Mouse (Mus musculus) MEL (cell line): ENCODE data around the gene Zfp990. TPM values are rescaled to one million over a fixed set of nuclear protein-coding genes. Genes with fewer than 3 reads are reported as not detected.

ENCODE experiments used
- DNase-seq: peaks from one replicate; pipeline ENCODE4 v3.0.0; 2011; ENCODE audit warnings: low read depth, low spot score
- H3K27ac ChIP-seq: 2 replicates; pipeline ENCODE4 v1.5.1; 2012; ENCODE audit warnings: low read depth, mild to moderate bottlenecking, control low read depth, low read length, moderate library complexity; ENCODE audit not compliant: control insufficient read depth
- H3K27me3 ChIP-seq, 2 experiments: fragments of 150-350 bp in 1 of 2; sonication (generic) in 1 of 2; 2 replicates each; pipeline ENCODE4 v1.6.1; 2012; ENCODE audit warnings: low read length in 2 of 2, mild to moderate bottlenecking in 2 of 2, improper control_type of control experiment in 1 of 2, moderate library complexity in 1 of 2; ENCODE audit not compliant: insufficient read depth in 2 of 2, control insufficient read depth in 1 of 2
- H3K36me3 ChIP-seq, 2 experiments: 2 replicates each; pipeline ENCODE4 v1.6.1; 2012 to 2014; ENCODE audit warnings: low read length in 2 of 2, improper control_type of control experiment in 1 of 2, inconsistent platforms in 1 of 2, mild to moderate bottlenecking in 1 of 2; ENCODE audit not compliant: insufficient read depth in 2 of 2, control insufficient read depth in 1 of 2
- H3K4me1 ChIP-seq, 2 experiments: fragments of 150-350 bp in 1 of 2; sonication (generic) in 1 of 2; 2 replicates each; pipeline ENCODE4 v1.6.1; 2012; ENCODE audit warnings: low read length in 2 of 2, improper control_type of control experiment in 1 of 2, mild to moderate bottlenecking in 1 of 2; ENCODE audit not compliant: insufficient read depth in 2 of 2, control insufficient read depth in 1 of 2
- H3K4me3 ChIP-seq, 2 experiments: fragments of 150-350 bp in 1 of 2; sonication (generic) in 1 of 2; 2 replicates each; pipeline ENCODE4 v1.5.1; 2012; ENCODE audit warnings: low read depth in 2 of 2, low read length in 2 of 2, mild to moderate bottlenecking in 2 of 2, moderate library complexity in 2 of 2, control low read depth in 1 of 2, improper control_type of control experiment in 1 of 2; ENCODE audit not compliant: control insufficient read depth in 1 of 2, insufficient read depth in 1 of 2
- H3K79me2 ChIP-seq: 2 replicates; pipeline ENCODE4 v1.6.1; 2012; ENCODE audit warnings: mild to moderate bottlenecking, low read length, moderate library complexity; ENCODE audit not compliant: control insufficient read depth, poor library complexity, insufficient read depth
- H3K9ac ChIP-seq: 2 replicates; pipeline ENCODE4 v1.6.1; 2012; ENCODE audit warnings: low read depth, mild to moderate bottlenecking, control low read depth, low read length, moderate library complexity; ENCODE audit not compliant: control insufficient read depth, poor library complexity, severe bottlenecking
- H3K9me3 ChIP-seq: fragments of 150-350 bp; sonication (generic); replicated peaks from 2 replicates; pipeline ENCODE4 v1.6.1; 2012; ENCODE audit warnings: mild to moderate bottlenecking, low read length, improper control_type of control experiment, moderate library complexity; ENCODE audit not compliant: insufficient read depth
- BHLHE40 ChIP-seq: IDR thresholded peaks from 2 replicates; pipeline ENCODE4 v1.6.1; 2012; ENCODE audit warnings: low read depth, mild to moderate bottlenecking, inconsistent platforms, low read length, improper control_type of control experiment, borderline replicate concordance
- CHD1 ChIP-seq: IDR thresholded peaks from 2 replicates; pipeline ENCODE4 v1.6.1; 2012; ENCODE audit warnings: low read depth, mild to moderate bottlenecking, inconsistent platforms, low read length, improper control_type of control experiment
- CHD2 ChIP-seq: IDR thresholded peaks from 2 replicates; pipeline ENCODE4 v1.6.1; 2011; ENCODE audit warnings: low read length, improper control_type of control experiment
- CTCF ChIP-seq, 3 experiments: IDR thresholded peaks in 2 of 3; conservative IDR thresholded peaks in 1 of 3; 2 replicates each; pipeline ENCODE4 v1.5.1; 2011 to 2012; ENCODE audit warnings: low read length in 3 of 3, low read depth in 2 of 3, mild to moderate bottlenecking in 2 of 3, improper control_type of control experiment in 1 of 3, inconsistent platforms in 1 of 3, mixed read lengths in 1 of 3, moderate library complexity in 1 of 3; ENCODE audit not compliant: control insufficient read depth in 1 of 3, insufficient read depth in 1 of 3, poor library complexity in 1 of 3, severe bottlenecking in 1 of 3
- E2F4 ChIP-seq: IDR thresholded peaks from 2 replicates; pipeline ENCODE4 v1.6.1; 2011; ENCODE audit warnings: low read depth, low read length, improper control_type of control experiment, borderline replicate concordance
- ELF1 ChIP-seq: IDR thresholded peaks from 2 replicates; pipeline ENCODE4 v1.6.1; 2014; ENCODE audit warnings: low read depth, mild to moderate bottlenecking, inconsistent platforms, low read length, improper control_type of control experiment, moderate library complexity
- GATA1 ChIP-seq: IDR thresholded peaks from 2 replicates; pipeline ENCODE4 v1.6.1; 2011; ENCODE audit warnings: low read depth, low read length, improper control_type of control experiment
- MAFK ChIP-seq: IDR thresholded peaks from 2 replicates; pipeline ENCODE4 v1.6.1; 2011; ENCODE audit warnings: low read depth, mild to moderate bottlenecking, low read length, improper control_type of control experiment, borderline replicate concordance
- MAX ChIP-seq: IDR thresholded peaks from 2 replicates; pipeline ENCODE4 v1.6.1; 2011; ENCODE audit warnings: low read length, improper control_type of control experiment
- MAZ ChIP-seq: IDR thresholded peaks from 2 replicates; pipeline ENCODE4 v1.6.1; 2012; ENCODE audit warnings: low read depth, mild to moderate bottlenecking, inconsistent platforms, low read length, improper control_type of control experiment
- MXI1 ChIP-seq: IDR thresholded peaks from 2 replicates; pipeline ENCODE4 v1.6.1; 2011; ENCODE audit warnings: mild to moderate bottlenecking, low read depth, low read length, improper control_type of control experiment
- MYB ChIP-seq: IDR thresholded peaks from 2 replicates; pipeline ENCODE4 v1.6.1; 2011; ENCODE audit warnings: mild to moderate bottlenecking, low read depth, low read length, improper control_type of control experiment
- MYC ChIP-seq: IDR thresholded peaks from 2 replicates; pipeline ENCODE4 v1.6.1; 2011; ENCODE audit warnings: low read depth, mild to moderate bottlenecking, low read length, improper control_type of control experiment, moderate library complexity
- POLR2A ChIP-seq, 2 experiments: IDR thresholded peaks; 2 replicates each; pipeline ENCODE4 v1.6.1; 2011 to 2012; ENCODE audit warnings: low read length in 2 of 2, mild to moderate bottlenecking in 2 of 2, control low read depth in 1 of 2, improper control_type of control experiment in 1 of 2, low read depth in 1 of 2, moderate library complexity in 1 of 2; ENCODE audit not compliant: control insufficient read depth in 1 of 2, insufficient read depth in 1 of 2, poor library complexity in 1 of 2
- POLR2AphosphoS2 ChIP-seq: IDR thresholded peaks from 2 replicates; pipeline ENCODE4 v1.6.1; 2011; ENCODE audit warnings: low read length, improper control_type of control experiment
- TAL1 ChIP-seq: IDR thresholded peaks from 2 replicates; pipeline ENCODE4 v1.6.1; 2012; ENCODE audit warnings: mild to moderate bottlenecking, inconsistent platforms, low read length, moderate library complexity, mixed read lengths
- TCF12 ChIP-seq: IDR thresholded peaks from 2 replicates; pipeline ENCODE4 v1.6.1; 2014; ENCODE audit warnings: low read depth, mild to moderate bottlenecking, inconsistent platforms, low read length, improper control_type of control experiment, moderate library complexity
- UBTF ChIP-seq: IDR thresholded peaks from 2 replicates; pipeline ENCODE4 v1.6.1; 2012; ENCODE audit warnings: low read depth, mild to moderate bottlenecking, inconsistent platforms, low read length, improper control_type of control experiment, moderate library complexity, borderline replicate concordance; ENCODE audit not compliant: insufficient read depth
- USF2 ChIP-seq, 2 experiments: IDR thresholded peaks; 2 replicates each; pipeline ENCODE4 v1.6.1; 2011 to 2012; ENCODE audit warnings: improper control_type of control experiment in 2 of 2, low read length in 2 of 2, borderline replicate concordance in 1 of 2, inconsistent platforms in 1 of 2, low read depth in 1 of 2, mild to moderate bottlenecking in 1 of 2; ENCODE audit not compliant: insufficient read depth in 1 of 2
- ZKSCAN1 ChIP-seq: IDR thresholded peaks from 2 replicates; pipeline ENCODE4 v1.6.1; 2012; ENCODE audit warnings: low read depth, mild to moderate bottlenecking, inconsistent platforms, low read length, improper control_type of control experiment, moderate library complexity
- ZMIZ1 ChIP-seq: IDR thresholded peaks from 2 replicates; pipeline ENCODE4 v1.6.1; 2012; ENCODE audit warnings: low read depth, mild to moderate bottlenecking, inconsistent platforms, low read length, improper control_type of control experiment, moderate library complexity
- ZNF384 ChIP-seq: IDR thresholded peaks from 2 replicates; pipeline ENCODE4 v1.6.1; 2012; ENCODE audit warnings: low read depth, mild to moderate bottlenecking, inconsistent platforms, low read length, improper control_type of control experiment
- polyA plus RNA-seq, 2 experiments: library from polyadenylated mRNA; stranded (reverse) in 1 of 2; unstranded in 1 of 2; fragments of >175 nt in 1 of 2; fragments of >200 nt in 1 of 2; gene quantifications; 2 replicates each; pipeline versions ENCODE4 v1.2.1 to v1.2.4; 2012; ENCODE audit warnings: low replicate concordance in 2 of 2, low read depth in 1 of 2; ENCODE audit not compliant: insufficient read length in 2 of 2, insufficient read depth in 1 of 2, missing spikeins in 1 of 2
- total RNA-seq: library from RNA; depleted of rRNA; stranded (reverse); fragments of 300-350 nt; gene quantifications from 2 replicates; pipeline ENCODE4 v1.2.3, GENCODE M21; 2012

Gene Zfp990
- total and polyA plus RNA-seq, 3 experiments: 0.50 to 1.7 TPM; not detected in 1

GRCm38 (mm10) chr4:145489396-145489795 is 21.2 kb upstream of the Zfp990 start:
- Histone ChIP-seq H3K79me2 (no peaks in the 10 kb centered on the region), H3K36me3 (no peaks in the 10 kb centered on the region), H3K9me3 (no peaks in the 10 kb centered on the region), H3K4me1 (no peaks in the 10 kb centered on the region), H3K27ac (no peak overlapping the region), H3K9ac (no peak overlapping the region), H3K4me3 (no peak overlapping the region), H3K27me3 (no peaks in the 10 kb centered on the region)
- no peak for TF ChIP-seq E2F4
- TF ChIP-seq UBTF: no peak
- no peak for TF ChIP-seq POLR2A (IDR thresholded peaks at IDR 0.05; ENCODE audit: control insufficient read depth in 1 of 2, insufficient read depth in 1 of 2, low read depth in 1 of 2, low read length in 2 of 2, poor library complexity in 1 of 2)
- TF ChIP-seq TCF12: no peak
- TF ChIP-seq USF2 (IDR thresholded peaks at IDR 0.05; ENCODE audit: borderline replicate concordance in 1 of 2, insufficient read depth in 1 of 2, low read depth in 1 of 2, low read length in 2 of 2): no peak
- no peak for TF ChIP-seq BHLHE40
- no peak for TF ChIP-seq MYC
- TF ChIP-seq GATA1: no peak
- no peak for TF ChIP-seq CHD1
- TF ChIP-seq TAL1: no peak
- TF ChIP-seq POLR2AphosphoS2: no peak
- no peak for TF ChIP-seq MYB
- no peak for TF ChIP-seq ZMIZ1
- no peak for TF ChIP-seq ZKSCAN1
- TF ChIP-seq CTCF (IDR thresholded peaks at IDR 0.05 in 2 of 3, conservative IDR thresholded peaks at IDR 0.05 in 1 of 3; ENCODE audit: control insufficient read depth in 1 of 3, insufficient read depth in 1 of 3, low read depth in 2 of 3, low read length in 3 of 3, poor library complexity in 1 of 3, severe bottlenecking in 1 of 3): no peak
- TF ChIP-seq MAZ: no peak
- no peak for DNase-seq

DNA sequence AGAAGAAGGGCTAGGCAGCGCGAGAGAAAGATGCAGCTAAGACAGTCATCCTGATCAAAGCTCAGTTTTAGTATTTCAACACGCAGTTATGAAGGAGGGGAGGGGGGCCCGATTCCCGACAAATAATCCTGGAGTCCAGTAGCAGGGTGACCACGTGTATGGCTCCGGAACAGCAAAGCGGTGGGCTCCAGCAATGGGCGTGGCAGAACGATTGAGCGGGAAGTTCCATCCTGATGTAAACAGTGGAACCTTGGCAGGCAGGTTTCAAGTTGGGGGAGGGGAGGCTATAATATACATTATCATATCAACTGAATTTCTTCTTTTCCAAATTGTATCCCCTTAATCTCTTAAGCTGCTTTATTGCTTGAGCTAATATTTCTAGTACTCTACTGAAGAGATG is 18.4 kb upstream of the Zfp990 start:
- H3K27ac ChIP-seq: no peak overlapping the region
- TF ChIP-seq MYB (no peak), ZNF384 (no peak), ZKSCAN1 (no peak), MXI1 (no peak), MAZ (no peak), MAX (no peak), TCF12 (no peak), BHLHE40 (no peak), ELF1 (no peak), MAFK (no peak), ZMIZ1 (no peak), CHD2 (no peak), CHD1 (no peak), USF2 (IDR thresholded peaks at IDR 0.05; ENCODE audit: borderline replicate concordance in 1 of 2, insufficient read depth in 1 of 2, low read depth in 1 of 2, low read length in 2 of 2) (no peak)
- H3K4me3 ChIP-seq: no peak overlapping the region
- no peaks in the 10 kb centered on the region for H3K4me1 ChIP-seq
- H3K9ac ChIP-seq: no peak overlapping the region
- no peaks in the 10 kb centered on the region for H3K9me3 ChIP-seq
- no peaks in the 10 kb centered on the region for H3K79me2 ChIP-seq
- H3K36me3 ChIP-seq: no peaks in the 10 kb centered on the region
- H3K27me3 ChIP-seq: no peaks in the 10 kb centered on the region
- DNase-seq: no peak
